Mouse (Mus musculus) limb, embryonic 13.5 days (tissue): ENCODE data around the gene Inpp4b. TPM values are rescaled to one million over a fixed set of nuclear protein-coding genes. Genes with fewer than 3 reads are reported as not detected.

Experiments
- ATAC-seq: fragments of 200-750 bp; cut with Nextera tagmentation; 2 replicates; pipeline ENCODE4 v1.8.0; 2017; ENCODE audit warnings: low read depth, moderate number of reproducible peaks, moderate TSS enrichment; ENCODE audit not compliant: low FRiP score
- H3K27ac ChIP-seq: fragments of 300-500 bp; sonication (generic); 2 replicates; pipeline ENCODE4 v1.5.1; 2015; ENCODE audit warnings: inconsistent platforms, mild to moderate bottlenecking, moderate library complexity
- H3K27me3 ChIP-seq: fragments of 300-500 bp; sonication (generic); 2 replicates; pipeline ENCODE4 v1.6.1; 2015; ENCODE audit warnings: mild to moderate bottlenecking, inconsistent platforms
- H3K36me3 ChIP-seq: fragments of 300-500 bp; sonication (generic); 2 replicates; pipeline ENCODE4 v1.6.1; 2015; ENCODE audit warnings: inconsistent platforms, mild to moderate bottlenecking, moderate library complexity
- H3K4me1 ChIP-seq: fragments of 300-500 bp; sonication (generic); 2 replicates; pipeline ENCODE4 v1.6.1; 2015; ENCODE audit warnings: inconsistent platforms
- H3K4me2 ChIP-seq: fragments of 300-500 bp; sonication (generic); replicated peaks from 2 replicates; pipeline ENCODE4 v1.6.1; 2015; ENCODE audit warnings: inconsistent platforms, mild to moderate bottlenecking, moderate library complexity
- H3K4me3 ChIP-seq: fragments of 300-500 bp; sonication (generic); 2 replicates; pipeline ENCODE4 v1.5.1; 2015; ENCODE audit warnings: moderate library complexity, mild to moderate bottlenecking, inconsistent platforms
- H3K9ac ChIP-seq: fragments of 300-500 bp; sonication (generic); 2 replicates; pipeline ENCODE4 v1.6.1; 2015; ENCODE audit warnings: mild to moderate bottlenecking, inconsistent platforms
- H3K9me3 ChIP-seq: fragments of 300-500 bp; sonication (generic); 2 replicates; pipeline ENCODE4 v1.6.1; 2016; ENCODE audit warnings: inconsistent platforms
- WGBS: fragments of 180-500 bp; shearing (Covaris S2); methylation state at CpG from one replicate; pipeline ENCODE4 v1.1.7; 2015; 5-methylcytosine and 5-hydroxymethylcytosine counted together
- polyA plus RNA-seq: library from polyadenylated mRNA; unstranded; fragments of >200 nt; fragmentation: Nextera tagmentation; extraction: Ambion mirVana; gene quantifications from 2 replicates; pipeline ENCODE4 v1.2.1, GENCODE M21; 2015

The Inpp4b gene
- polyA plus RNA-seq, 1 experiment from 2014 or later = 19.3 TPM

DNA sequence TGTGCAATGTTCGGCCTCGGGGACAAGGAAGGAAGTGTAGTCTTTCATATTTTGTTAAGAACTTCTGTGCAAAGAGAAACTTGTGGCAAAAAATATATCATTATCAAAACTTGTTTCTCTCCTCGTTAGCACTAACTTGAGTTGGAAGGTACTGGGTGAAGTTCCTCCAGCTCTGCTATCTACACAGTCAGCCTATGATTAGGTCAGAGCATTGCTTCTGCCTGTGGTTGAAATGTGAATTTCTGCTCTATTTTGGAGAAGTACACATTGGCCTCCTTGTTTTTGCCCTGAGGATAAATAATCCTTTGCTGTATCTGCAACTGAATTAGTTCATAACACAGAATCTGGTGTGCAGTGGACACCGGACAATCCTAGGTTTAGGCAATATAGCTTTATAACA is 431.7 kb downstream of the Inpp4b start:
- no peak for ATAC-seq
- Histone ChIP-seq H3K9ac (no peak overlapping the region), H3K27me3 (no peaks in the 10 kb centered on the region), H3K27ac (no peak overlapping the region), H3K9me3 (no peaks in the 10 kb centered on the region), H3K4me2 (no peak overlapping the region), H3K4me3 (no peak overlapping the region), H3K4me1 (peaks cover 32% of the 10 kb centered on the region), H3K36me3 (no peaks in the 10 kb centered on the region)
- 61% methylated on average over 4 of the region's 4 CpGs for WGBS

DNA sequence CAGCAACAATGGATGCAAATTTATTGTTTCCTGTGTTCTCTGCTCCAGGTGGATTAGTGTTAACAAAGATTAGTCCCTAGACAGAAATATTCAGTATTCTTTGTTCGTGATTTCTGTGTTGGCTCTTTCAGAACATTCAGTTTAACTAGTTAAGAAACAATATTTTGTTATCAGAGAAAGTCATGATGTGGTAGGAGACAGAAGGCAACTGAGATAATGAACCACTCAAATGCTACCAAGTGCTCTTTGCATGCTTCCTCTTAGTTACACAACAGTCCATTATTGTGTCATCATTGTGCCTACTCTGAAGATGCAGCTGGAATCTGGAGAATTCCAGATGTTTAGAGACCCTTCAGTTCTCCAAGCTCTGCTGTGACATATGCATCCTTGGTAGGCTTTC is 432.1 kb downstream of the Inpp4b start:
- no peak overlapping the region for H3K4me3 ChIP-seq
- H3K27ac ChIP-seq = no peak overlapping the region
- no peak overlapping the region for H3K4me2 ChIP-seq
- no peak overlapping the region for H3K9ac ChIP-seq
- H3K9me3 ChIP-seq = no peaks in the 10 kb centered on the region
- H3K36me3 ChIP-seq = no peaks in the 10 kb centered on the region
- no peaks in the 10 kb centered on the region for H3K27me3 ChIP-seq
- H3K4me1 ChIP-seq = peaks cover 27% of the 10 kb centered on the region
- 30% methylated on average over 1 of the region's 1 CpGs for WGBS
- ATAC-seq = no peak

DNA sequence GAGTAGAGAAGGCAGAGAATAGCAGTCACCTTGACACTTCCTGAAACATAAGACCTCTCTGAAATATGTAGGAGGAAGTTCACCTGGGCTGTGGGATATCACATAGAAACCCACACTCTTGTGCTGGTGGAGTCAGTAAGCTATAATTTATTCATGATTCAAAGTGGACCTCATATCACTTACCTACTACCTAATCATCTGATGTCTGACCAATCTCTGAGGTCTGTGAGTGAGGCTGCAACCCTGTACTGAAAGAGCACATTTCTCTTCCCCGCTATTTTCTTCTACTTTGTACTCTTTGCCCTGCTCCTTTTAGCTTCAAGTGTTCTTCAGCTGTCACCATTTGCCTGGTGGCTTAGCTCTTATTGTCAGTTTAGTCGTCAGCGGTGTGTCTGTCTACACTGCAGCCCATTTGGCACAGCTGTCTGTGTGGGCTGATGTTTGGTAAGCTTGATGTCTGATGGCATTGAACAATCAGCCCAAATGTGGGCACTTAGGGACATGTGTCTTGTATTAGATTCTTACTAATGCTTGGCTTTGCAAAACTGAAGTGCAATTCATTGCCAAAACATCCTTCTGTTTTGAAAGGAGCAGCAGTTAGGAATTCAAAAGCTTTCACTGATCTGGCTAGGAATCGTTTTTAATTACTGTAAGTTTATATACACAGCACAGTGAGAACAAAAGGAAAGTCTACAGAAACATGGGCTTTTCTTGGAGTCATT is 434.3 kb downstream of the Inpp4b start:
- H3K9ac ChIP-seq = no peak overlapping the region
- no peaks in the 10 kb centered on the region for H3K9me3 ChIP-seq
- no peak overlapping the region for H3K4me3 ChIP-seq
- no peaks in the 10 kb centered on the region for H3K27me3 ChIP-seq
- ATAC-seq = peak; percentile 59; the same call in 1 of the 2 replicates
- WGBS = 41% methylated on average over 4 of the region's 4 CpGs
- no peak overlapping the region for H3K4me2 ChIP-seq
- H3K27ac ChIP-seq = no peak overlapping the region
- no peaks in the 10 kb centered on the region for H3K36me3 ChIP-seq
- H3K4me1 ChIP-seq = peaks cover 15% of the 10 kb centered on the region

DNA sequence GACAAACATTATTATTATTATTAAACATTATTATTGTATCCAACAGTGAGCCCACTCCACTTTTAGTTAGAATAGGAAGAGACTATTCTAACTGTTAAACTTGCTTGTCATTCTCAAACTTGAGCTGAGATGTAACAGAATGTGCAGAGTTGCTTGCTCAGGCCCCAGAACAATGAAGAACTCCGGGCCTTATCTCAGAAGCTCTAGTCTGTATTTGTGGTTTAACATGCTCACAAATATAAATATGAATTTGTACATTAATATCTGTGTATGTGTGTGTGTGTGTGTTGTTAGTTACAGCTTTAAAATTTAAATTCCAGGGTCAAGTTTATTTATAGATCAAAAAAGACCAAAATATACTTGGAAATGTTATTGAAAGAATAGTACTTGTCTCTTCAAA is 435.3 kb downstream of the Inpp4b start:
- H3K27ac ChIP-seq = no peak overlapping the region
- 92% methylated on average over 1 of the region's 1 CpGs for WGBS
- H3K9ac ChIP-seq = no peak overlapping the region
- H3K4me2 ChIP-seq = no peak overlapping the region
- no peak overlapping the region for H3K4me3 ChIP-seq
- H3K9me3 ChIP-seq = no peaks in the 10 kb centered on the region
- ATAC-seq = no peak
- peaks cover 15% of the 10 kb centered on the region for H3K4me1 ChIP-seq
- no peaks in the 10 kb centered on the region for H3K27me3 ChIP-seq
- H3K36me3 ChIP-seq = no peaks in the 10 kb centered on the region

DNA sequence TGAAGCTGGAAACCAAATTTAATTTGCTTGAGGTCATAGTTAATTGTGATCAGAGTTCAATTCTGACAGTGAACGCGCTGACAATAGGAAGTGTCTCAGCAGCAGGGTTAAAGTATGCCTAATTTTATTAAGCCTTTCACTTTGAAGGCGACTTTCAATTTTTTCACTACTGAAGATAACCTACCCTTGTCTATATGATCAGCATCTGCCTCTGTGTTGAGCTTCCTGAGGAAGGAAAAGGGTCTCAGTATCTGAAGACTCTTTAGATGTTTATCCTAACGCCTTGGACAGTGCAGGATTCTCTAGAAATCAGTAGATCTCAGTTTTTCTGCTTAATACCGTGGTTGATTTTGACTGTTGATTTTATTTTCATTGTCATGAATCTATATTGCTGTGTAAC is 437.1 kb downstream of the Inpp4b start:
- Histone ChIP-seq H3K4me1 (peaks cover 7% of the 10 kb centered on the region), H3K9ac (no peak overlapping the region), H3K4me3 (no peak overlapping the region), H3K9me3 (no peaks in the 10 kb centered on the region), H3K27ac (no peak overlapping the region), H3K27me3 (no peaks in the 10 kb centered on the region), H3K36me3 (no peaks in the 10 kb centered on the region), H3K4me2 (no peak overlapping the region)
- no peak for ATAC-seq
- 91% methylated on average over 5 of the region's 5 CpGs for WGBS

DNA sequence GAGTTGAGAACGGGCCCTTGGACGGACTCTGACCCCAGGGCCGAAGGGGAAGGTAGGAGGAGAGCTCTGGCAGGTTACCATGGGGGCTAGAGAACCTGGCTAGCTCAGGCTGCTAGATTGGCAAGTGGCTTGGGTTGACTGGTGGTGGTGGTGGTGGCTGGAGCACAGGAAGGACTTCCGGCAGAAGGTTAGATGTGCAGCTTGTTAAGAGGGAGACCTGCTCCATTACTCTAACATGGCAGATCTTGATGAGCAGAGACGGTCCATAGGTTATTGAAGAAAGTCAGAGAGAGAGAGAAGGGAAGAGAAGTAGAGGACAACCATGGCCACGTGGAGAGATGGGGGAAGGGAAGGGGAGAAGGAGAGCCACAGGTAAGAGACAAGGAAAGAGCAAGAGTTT is 437.8 kb downstream of the Inpp4b start:
- WGBS = 93% methylated on average over 6 of the region's 6 CpGs
- Histone ChIP-seq H3K4me2 (no peak overlapping the region), H3K27ac (no peak overlapping the region), H3K9ac (no peak overlapping the region), H3K36me3 (no peaks in the 10 kb centered on the region), H3K4me1 (peaks cover 5% of the 10 kb centered on the region), H3K27me3 (no peaks in the 10 kb centered on the region), H3K4me3 (no peak overlapping the region), H3K9me3 (no peaks in the 10 kb centered on the region)
- no peak for ATAC-seq

DNA sequence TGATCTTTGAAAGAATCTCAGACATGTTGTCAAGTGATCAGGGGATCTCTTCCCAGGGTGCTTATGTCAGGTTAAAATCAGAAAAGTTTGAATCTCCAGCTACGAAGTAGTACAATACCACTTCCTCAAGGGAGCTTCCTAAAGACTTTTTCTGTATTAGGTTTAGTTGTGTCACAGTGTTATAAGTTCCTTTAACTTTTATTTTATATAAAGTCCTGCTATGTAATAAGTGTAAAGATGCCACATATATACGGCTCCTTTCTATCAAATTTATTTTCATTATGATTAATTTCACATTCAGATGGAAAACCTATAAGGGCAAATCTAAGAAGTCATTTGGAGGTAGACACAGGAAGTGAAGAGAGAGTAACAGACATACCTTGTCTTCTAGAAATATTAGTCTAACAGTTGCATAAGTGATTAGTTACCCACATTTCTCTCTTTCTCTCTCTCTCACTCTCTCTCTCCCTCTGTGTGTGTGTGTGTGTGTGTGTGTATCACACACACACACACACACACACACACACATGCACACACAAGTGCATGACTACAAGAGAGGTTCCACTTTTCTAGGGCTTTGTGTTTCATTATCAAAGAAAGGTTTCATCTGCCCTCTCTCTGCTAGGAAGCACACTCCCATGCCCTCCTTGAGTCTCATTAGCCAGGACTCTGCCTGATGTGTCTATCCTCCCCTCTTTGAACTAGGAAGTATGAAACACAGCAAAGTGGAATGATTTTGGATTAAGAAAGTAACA is 438.7 kb downstream of the Inpp4b start:
- Histone ChIP-seq H3K9ac (no peak overlapping the region), H3K27ac (no peak overlapping the region), H3K27me3 (no peaks in the 10 kb centered on the region), H3K4me2 (no peak overlapping the region), H3K9me3 (no peaks in the 10 kb centered on the region), H3K4me3 (no peak overlapping the region), H3K36me3 (no peaks in the 10 kb centered on the region), H3K4me1 (peaks cover 5% of the 10 kb centered on the region)
- WGBS = 86% methylated on average over 2 of the region's 2 CpGs
- no peak for ATAC-seq

DNA sequence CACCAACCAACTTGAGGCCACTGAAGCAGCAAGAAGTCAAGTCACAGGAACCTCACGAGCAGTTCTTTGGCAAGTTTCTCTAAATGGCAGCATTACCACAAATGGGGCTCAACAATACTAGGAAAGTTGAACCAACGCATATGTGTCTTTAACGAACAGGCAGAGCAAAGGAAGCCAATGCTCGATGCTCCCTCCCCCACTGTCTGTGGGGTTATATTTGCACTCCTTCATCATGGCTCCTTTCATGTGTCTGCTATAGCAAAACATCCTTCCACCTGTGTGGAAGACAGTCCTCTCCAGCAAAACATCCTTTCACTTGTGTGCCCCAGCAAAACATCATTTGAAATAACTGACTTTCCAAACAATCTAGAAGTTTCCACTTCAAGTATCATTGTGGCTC is 440.4 kb downstream of the Inpp4b start:
- no peak for ATAC-seq
- no peak overlapping the region for H3K4me2 ChIP-seq
- H3K27me3 ChIP-seq = no peaks in the 10 kb centered on the region
- no peaks in the 10 kb centered on the region; the same call in 1 of the 2 replicates for H3K4me1 ChIP-seq
- 90% methylated on average over 4 of the region's 4 CpGs for WGBS
- H3K27ac ChIP-seq = no peak overlapping the region
- H3K9me3 ChIP-seq = no peaks in the 10 kb centered on the region
- H3K4me3 ChIP-seq = no peak overlapping the region
- no peaks in the 10 kb centered on the region for H3K36me3 ChIP-seq
- H3K9ac ChIP-seq = no peak overlapping the region

DNA sequence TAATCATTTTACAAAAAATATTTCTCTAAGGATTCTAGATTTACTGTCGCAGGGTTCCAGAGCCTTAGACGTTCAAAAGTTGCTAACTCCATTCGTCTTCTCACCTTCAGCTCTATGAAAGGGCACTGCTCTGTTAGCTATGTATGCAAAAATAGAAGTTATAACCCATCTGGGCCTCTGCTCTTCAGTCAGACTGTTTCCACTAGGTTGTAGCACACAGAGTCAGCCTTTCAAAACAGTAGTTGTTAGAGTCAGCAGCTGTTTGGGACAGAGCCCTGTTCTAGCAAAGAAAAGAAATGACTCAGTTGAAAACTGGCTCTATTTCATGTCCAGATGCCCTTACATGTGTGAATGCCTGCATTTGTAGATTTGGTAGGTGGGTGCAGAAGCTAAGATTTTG is 442.4 kb downstream of the Inpp4b start:
- Histone ChIP-seq H3K4me1 (no peaks in the 10 kb centered on the region; the same call in 1 of the 2 replicates), H3K4me2 (no peak overlapping the region), H3K9me3 (no peaks in the 10 kb centered on the region), H3K27me3 (no peaks in the 10 kb centered on the region), H3K27ac (no peak overlapping the region), H3K4me3 (no peak overlapping the region), H3K9ac (no peak overlapping the region), H3K36me3 (no peaks in the 10 kb centered on the region)
- no peak for ATAC-seq
- 77% methylated on average over 3 of the region's 3 CpGs for WGBS

DNA sequence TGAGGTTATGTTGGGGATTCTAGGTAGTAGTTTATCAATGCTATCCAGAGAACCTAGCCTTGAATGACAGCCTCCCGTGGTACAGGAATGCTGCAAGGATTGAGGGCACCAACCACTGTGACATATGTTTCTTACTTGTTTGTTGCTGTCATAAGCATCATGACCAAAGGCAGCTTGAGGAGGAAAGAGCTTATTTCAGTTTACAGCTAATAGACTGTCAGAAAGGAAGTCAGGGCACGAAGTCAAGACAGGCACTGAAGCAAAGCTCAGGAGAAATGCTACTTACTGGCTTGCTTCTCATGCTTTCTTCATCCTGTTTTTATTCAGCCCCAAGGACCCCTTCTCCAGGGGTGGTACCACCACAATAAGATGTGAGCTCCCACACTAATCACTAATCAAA is 446.1 kb downstream of the Inpp4b start:
- Histone ChIP-seq H3K9me3 (no peaks in the 10 kb centered on the region), H3K27ac (no peak overlapping the region), H3K9ac (no peak overlapping the region), H3K27me3 (no peaks in the 10 kb centered on the region), H3K4me3 (no peak overlapping the region), H3K4me1 (no peaks in the 10 kb centered on the region; the same call in 1 of the 2 replicates), H3K4me2 (no peak overlapping the region), H3K36me3 (no peaks in the 10 kb centered on the region)
- WGBS = 72% methylated on average over 2 of the region's 2 CpGs
- no peak for ATAC-seq

DNA sequence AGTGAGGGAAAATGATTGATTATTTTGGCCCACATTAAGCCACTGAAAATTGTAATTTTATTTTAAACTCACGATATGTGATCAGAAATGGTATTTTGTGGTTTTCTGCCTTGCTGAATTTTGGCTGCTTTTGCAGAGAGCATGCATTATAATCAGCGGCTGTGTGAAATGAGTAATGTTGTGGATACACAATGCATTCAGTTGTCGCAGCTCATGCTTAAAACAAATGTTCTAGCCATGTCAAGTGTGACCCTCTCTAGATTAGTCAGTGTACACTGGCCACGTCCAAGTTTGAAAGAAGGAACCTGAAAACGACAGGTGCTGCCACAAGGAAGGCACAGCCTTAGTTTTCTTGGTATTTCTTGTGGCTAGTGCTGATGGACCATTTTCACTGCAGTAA is 450.3 kb downstream of the Inpp4b start:
- H3K27me3 ChIP-seq = no peaks in the 10 kb centered on the region
- H3K9ac ChIP-seq = no peak overlapping the region
- no peaks in the 10 kb centered on the region for H3K9me3 ChIP-seq
- H3K36me3 ChIP-seq = no peaks in the 10 kb centered on the region
- no peaks in the 10 kb centered on the region for H3K4me1 ChIP-seq
- H3K4me2 ChIP-seq = no peak overlapping the region
- H3K27ac ChIP-seq = no peak overlapping the region
- no peak for ATAC-seq
- WGBS = 81% methylated on average over 5 of the region's 5 CpGs
- no peak overlapping the region for H3K4me3 ChIP-seq

DNA sequence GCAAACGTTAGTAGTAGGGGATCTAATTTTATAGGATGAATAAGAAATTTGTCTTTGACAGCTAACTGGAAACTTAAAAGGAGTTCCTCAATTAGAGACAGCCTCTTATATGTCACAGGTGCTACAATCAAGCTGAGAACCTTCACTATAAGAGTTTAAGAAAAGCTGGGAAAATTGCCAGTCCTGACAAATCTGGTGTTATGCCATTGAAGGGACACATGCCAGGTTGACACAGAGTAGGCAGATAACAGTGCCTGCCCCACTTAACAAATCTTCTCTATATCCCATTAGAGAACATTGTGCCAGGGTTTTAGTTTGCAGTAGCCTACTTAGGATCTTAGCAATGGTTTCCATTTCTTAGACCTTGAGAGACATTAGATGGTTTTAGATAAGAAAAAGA is 456.1 kb downstream of the Inpp4b start:
- no peak overlapping the region for H3K4me2 ChIP-seq

DNA sequence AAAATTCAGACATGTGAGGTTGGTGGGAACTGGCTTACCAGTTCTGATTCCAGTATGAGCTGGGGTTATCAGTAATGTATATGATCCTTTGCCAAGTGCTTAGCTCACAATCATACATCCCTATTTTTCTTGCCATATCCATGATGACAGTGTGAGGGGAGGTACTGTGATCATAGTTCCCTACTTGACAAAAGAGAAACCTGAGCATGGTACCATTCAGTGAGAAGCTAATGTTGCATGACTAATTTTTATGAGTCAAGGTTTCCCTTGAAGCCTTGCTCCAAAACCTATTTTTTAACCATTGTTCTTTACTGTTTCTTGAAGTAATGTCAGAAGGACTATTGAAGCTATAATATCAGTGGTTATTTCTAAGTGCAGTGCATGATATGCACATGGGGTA is 458.4 kb downstream of the Inpp4b start:
- ATAC-seq = no peak
- no peak overlapping the region for H3K4me3 ChIP-seq
- H3K9ac ChIP-seq = no peak overlapping the region
- no peaks in the 10 kb centered on the region for H3K36me3 ChIP-seq
- no peaks in the 10 kb centered on the region for H3K9me3 ChIP-seq
- H3K27me3 ChIP-seq = no peaks in the 10 kb centered on the region
- no peaks in the 10 kb centered on the region for H3K4me1 ChIP-seq
- H3K4me2 ChIP-seq = no peak overlapping the region
- no peak overlapping the region for H3K27ac ChIP-seq

More for the DNA sequence above, 456.1 kb downstream of the Inpp4b start:
- H3K9ac ChIP-seq = no peak overlapping the region
- H3K27me3 ChIP-seq = no peaks in the 10 kb centered on the region
- no peaks in the 10 kb centered on the region for H3K36me3 ChIP-seq
- H3K9me3 ChIP-seq = no peaks in the 10 kb centered on the region
- no peaks in the 10 kb centered on the region for H3K4me1 ChIP-seq
- no peak overlapping the region for H3K27ac ChIP-seq
- H3K4me3 ChIP-seq = no peak overlapping the region
- 53% methylated on average over 1 of the region's 1 CpGs for WGBS
- ATAC-seq = no peak
